Mouse (Mus musculus) stomach, embryonic 14.5 days (tissue): Measurements from ENCODE around the gene Gak. TPM values are rescaled to one million over a fixed set of nuclear protein-coding genes. Genes with fewer than 3 reads are reported as not detected.
A peak's percentile ranks its signal among the peaks of the same experiment; 100 is the strongest.

Source experiments
- ATAC-seq: fragments of 200-750 bp; cut with Nextera tagmentation; 2 replicates; pipeline ENCODE4 v1.8.0; 2017; ENCODE audit warnings: low read depth, moderate TSS enrichment; ENCODE audit not compliant: insufficient number of reproducible peaks, insufficient read depth, low FRiP score
- H3K27ac ChIP-seq: fragments of 300-500 bp; sonication (generic); 2 replicates; pipeline ENCODE4 v1.5.1; 2014; ENCODE audit warnings: mild to moderate bottlenecking, low read length, moderate library complexity, mixed read lengths
- H3K27me3 ChIP-seq: fragments of 300-500 bp; sonication (generic); 2 replicates; pipeline ENCODE4 v1.6.1; 2014; ENCODE audit warnings: low read length, control low read depth, mixed read lengths; ENCODE audit not compliant: control insufficient read depth, insufficient read depth
- H3K36me3 ChIP-seq: fragments of 300-500 bp; sonication (generic); 2 replicates; pipeline ENCODE4 v1.6.1; 2014; ENCODE audit warnings: mild to moderate bottlenecking, control low read depth, low read length, moderate library complexity, mixed read lengths; ENCODE audit not compliant: control insufficient read depth, insufficient read depth
- H3K4me1 ChIP-seq: fragments of 300-500 bp; sonication (generic); 2 replicates; pipeline ENCODE4 v1.6.1; 2014; ENCODE audit warnings: low read length, control low read depth, mixed read lengths; ENCODE audit not compliant: control insufficient read depth, insufficient read depth
- H3K4me2 ChIP-seq: fragments of 300-500 bp; sonication (generic); replicated peaks from 2 replicates; pipeline ENCODE4 v1.6.1; 2014; ENCODE audit warnings: low read depth, low read length, control low read depth
- H3K4me3 ChIP-seq: fragments of 300-500 bp; sonication (generic); 2 replicates; pipeline ENCODE4 v1.5.1; 2014; ENCODE audit warnings: low read depth, low read length, control low read depth
- H3K9ac ChIP-seq: fragments of 300-500 bp; sonication (generic); replicated peaks from 2 replicates; pipeline ENCODE4 v1.6.1; 2014; ENCODE audit warnings: low read depth, mild to moderate bottlenecking, control low read depth, low read length, moderate library complexity, mixed read lengths
- H3K9me3 ChIP-seq: fragments of 300-500 bp; sonication (generic); 2 replicates; pipeline ENCODE4 v1.6.1; 2016; ENCODE audit warnings: low read depth, low read length, control low read depth; ENCODE audit not compliant: control insufficient read depth
- WGBS: fragments of 180-500 bp; shearing (Covaris S2); extraction: QIAGEN DNeasy Blood & Tissue Kit; methylation state at CpG from one replicate; pipeline ENCODE4 v1.1.7; 2014; 5-methylcytosine and 5-hydroxymethylcytosine counted together
- polyA plus RNA-seq: library from polyadenylated mRNA; unstranded; fragments of >200 nt; fragmentation: Nextera tagmentation; extraction: Ambion mirVana; gene quantifications from 2 replicates; pipeline ENCODE4 v1.2.1, GENCODE M21; 2014

Gak gene
- polyA plus RNA-seq, 1 experiment from 2014 or later, result 49.9 TPM

- WGBS, result 73% methylated on average over 4 of the region's 4 CpGs
- no peak overlapping the region for H3K9ac ChIP-seq
- no peaks in the 10 kb centered on the region for H3K36me3 ChIP-seq
- no peaks in the 10 kb centered on the region for H3K9me3 ChIP-seq
- H3K27me3 ChIP-seq, result no peaks in the 10 kb centered on the region
- ATAC-seq, result no peak
- H3K4me2 ChIP-seq, result no peak overlapping the region
- no peak overlapping the region for H3K4me3 ChIP-seq
- H3K4me1 ChIP-seq, result no peaks in the 10 kb centered on the region
- H3K27ac ChIP-seq, result no peak overlapping the region
Measured at GRCm38 (mm10) chr5:108556986-108557385, 72.6 kb downstream of the Gak start.

- no peak overlapping the region for H3K9ac ChIP-seq
- H3K4me2 ChIP-seq, result no peak overlapping the region
- H3K4me3 ChIP-seq, result no peak overlapping the region
- 63% methylated on average over 1 of the region's 1 CpGs for WGBS
- no peak overlapping the region for H3K27ac ChIP-seq
- peaks cover 13% of the 10 kb centered on the region; the same call in 1 of the 2 replicates for H3K27me3 ChIP-seq
- H3K36me3 ChIP-seq, result no peaks in the 10 kb centered on the region
- ATAC-seq, result no peak
- H3K4me1 ChIP-seq, result peaks cover 8% of the 10 kb centered on the region; the same call in 1 of the 2 replicates
- H3K9me3 ChIP-seq, result no peaks in the 10 kb centered on the region
Measured at GRCm38 (mm10) chr5:108554041-108554440, 75.5 kb downstream of the Gak start.

- Histone ChIP-seq H3K4me2 (peak overlapping the region; percentile 56), H3K36me3 (no peaks in the 10 kb centered on the region), H3K27me3 (peaks cover 18% of the 10 kb centered on the region; the same call in 1 of the 2 replicates), H3K27ac (no peak overlapping the region), H3K9me3 (no peaks in the 10 kb centered on the region), H3K4me1 (peaks cover 8% of the 10 kb centered on the region; the same call in 1 of the 2 replicates), H3K4me3 (peak overlapping the region; percentile 25; the same call in 1 of the 2 replicates), H3K9ac (no peak overlapping the region)
- 4% methylated on average over 16 of the region's 16 CpGs for WGBS
- 0 out of 2 replicates have a peak, but pooled peaks have one; percentile 17 for ATAC-seq
Measured at GRCm38 (mm10) chr5:108550207-108550594, 79.4 kb downstream of the Gak start.

GRCm38 (mm10) chr5:108549489-108550206 lies 79.9 kb downstream of the Gak start, which contains the start of gene Cplx1:
Gene Cplx1 (minus strand): TSS chr5:108550024.
- peak; percentile 66 for ATAC-seq
- H3K27me3 ChIP-seq, result peaks cover 18% of the 10 kb centered on the region; the same call in 1 of the 2 replicates
- no peak within 1 kb of the TSS for H3K27ac ChIP-seq
- no peaks in the 10 kb centered on the region for H3K36me3 ChIP-seq
- H3K9me3 ChIP-seq, result no peaks in the 10 kb centered on the region
- 0% methylated on average over 51 of the region's 56 CpGs for WGBS
- H3K4me3 ChIP-seq, result peak within 1 kb of the TSS; percentile 25; the same call in 1 of the 2 replicates
- H3K4me2 ChIP-seq, result peak within 1 kb of the TSS; percentile 56
- peaks cover 8% of the 10 kb centered on the region; the same call in 1 of the 2 replicates for H3K4me1 ChIP-seq
- H3K9ac ChIP-seq, result no peak within 1 kb of the TSS

- ATAC-seq, result no peak
- no peaks in the 10 kb centered on the region for H3K36me3 ChIP-seq
- no peaks in the 10 kb centered on the region for H3K9me3 ChIP-seq
- 16% methylated on average over 7 of the region's 7 CpGs for WGBS
- H3K27ac ChIP-seq, result no peak overlapping the region
- H3K27me3 ChIP-seq, result peaks cover 18% of the 10 kb centered on the region; the same call in 1 of the 2 replicates
- H3K4me1 ChIP-seq, result peaks cover 8% of the 10 kb centered on the region; the same call in 1 of the 2 replicates
- H3K9ac ChIP-seq, result no peak overlapping the region
- peak overlapping the region; percentile 25; the same call in 1 of the 2 replicates for H3K4me3 ChIP-seq
- peak overlapping the region; percentile 56 for H3K4me2 ChIP-seq
Measured at GRCm38 (mm10) chr5:108549137-108549488, 80.4 kb downstream of the Gak start.

GRCm38 (mm10) chr5:108547636-108548035 lies 81.9 kb downstream of the Gak start:
- H3K4me1 ChIP-seq, result peaks cover 8% of the 10 kb centered on the region; the same call in 1 of the 2 replicates
- H3K27me3 ChIP-seq, result peaks cover 18% of the 10 kb centered on the region; the same call in 1 of the 2 replicates
- no peaks in the 10 kb centered on the region for H3K9me3 ChIP-seq
- H3K27ac ChIP-seq, result no peak overlapping the region
- ATAC-seq, result no peak
- no peak overlapping the region for H3K4me2 ChIP-seq
- 89% methylated on average over 5 of the region's 5 CpGs for WGBS
- no peak overlapping the region for H3K9ac ChIP-seq
- H3K36me3 ChIP-seq, result no peaks in the 10 kb centered on the region
- H3K4me3 ChIP-seq, result no peak overlapping the region

GRCm38 (mm10) chr5:108543516-108544291 lies 85.9 kb downstream of the Gak start:
- H3K4me3 ChIP-seq, result no peak overlapping the region
- no peak overlapping the region for H3K4me2 ChIP-seq
- no peaks in the 10 kb centered on the region for H3K4me1 ChIP-seq
- no peak overlapping the region for H3K9ac ChIP-seq
- H3K27me3 ChIP-seq, result 0 out of 2 replicates have a peak, but pooled peaks cover 4% of the 10 kb centered on the region
- no peak for ATAC-seq
- no peak overlapping the region for H3K27ac ChIP-seq
- H3K9me3 ChIP-seq, result no peaks in the 10 kb centered on the region
- 61% methylated on average over 7 of the region's 7 CpGs for WGBS
- no peaks in the 10 kb centered on the region for H3K36me3 ChIP-seq

- no peak overlapping the region for H3K4me2 ChIP-seq
- WGBS, result 97% methylated on average over 2 of the region's 2 CpGs
- H3K27ac ChIP-seq, result no peak overlapping the region
- H3K4me3 ChIP-seq, result no peak overlapping the region
- peaks cover 8% of the 10 kb centered on the region for H3K9me3 ChIP-seq
- no peaks in the 10 kb centered on the region for H3K36me3 ChIP-seq
- no peak overlapping the region for H3K9ac ChIP-seq
- no peaks in the 10 kb centered on the region for H3K27me3 ChIP-seq
- no peak for ATAC-seq
- H3K4me1 ChIP-seq, result no peaks in the 10 kb centered on the region
Measured at GRCm38 (mm10) chr5:108534188-108534587, 95.4 kb downstream of the Gak start.
